Mouse (Mus musculus) cerebellum, postnatal 25 days (tissue): ENCODE measurements around the gene Atp7a.
"Not testable (repeated sequence)": the region's sequence is repeated elsewhere in the genome, so short reads cannot be mapped to it uniquely, and the experiment has no call there.

ENCODE experiments used
- DNase-seq, 2 experiments: peaks; one replicate each; pipeline ENCODE4 v3.0.0; 2021; ENCODE audit warnings: mixed read lengths in 2 of 2

Atp7a gene

GRCm38 (mm10) chrX:106026418-106027342, at the start of gene Atp7a:
Atp7a (plus strand) TSS chrX:106027276.
- DNase-seq = peak; percentile 77 to 91

DNA sequence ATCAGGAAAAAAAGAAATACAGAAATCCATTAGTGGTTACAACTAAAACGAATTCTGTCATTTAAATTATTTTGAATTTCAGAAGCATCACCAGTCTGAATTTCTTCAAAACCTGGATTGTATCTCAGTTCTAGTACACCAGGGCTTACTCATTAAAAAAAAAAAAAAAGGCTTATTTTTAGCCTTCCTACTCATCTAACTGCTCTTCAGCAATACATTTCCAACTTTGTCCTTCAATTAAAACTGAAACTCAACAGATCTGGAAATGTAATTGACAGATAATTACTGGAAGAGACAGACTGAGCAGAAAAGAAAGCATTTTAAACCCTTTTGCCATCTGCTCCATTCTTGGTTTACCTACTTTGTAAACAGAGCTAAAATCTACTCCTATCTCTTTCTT, 25.5 kb upstream of the Atp7a start:
- DNase-seq = no peak

DNA sequence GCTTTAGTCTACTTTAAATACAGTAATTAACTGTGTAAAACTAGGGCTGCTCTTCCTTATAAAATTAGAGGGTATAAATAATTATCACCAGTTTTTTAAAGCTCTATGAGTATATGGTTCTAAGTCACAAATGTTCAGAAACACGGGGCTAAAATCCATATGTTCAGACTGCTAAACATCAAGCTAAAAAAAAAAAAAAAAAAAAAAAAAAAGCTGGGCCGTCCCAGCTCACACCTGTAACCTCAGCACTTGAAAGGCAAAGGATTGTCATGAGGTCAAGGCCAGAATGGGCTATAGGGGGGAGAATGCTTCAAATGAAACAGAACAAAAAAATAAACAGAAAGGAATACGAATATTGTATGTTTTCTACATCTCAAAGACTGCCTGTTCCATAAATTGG, 16.3 kb upstream of the Atp7a start:
- DNase-seq = no peak

DNA sequence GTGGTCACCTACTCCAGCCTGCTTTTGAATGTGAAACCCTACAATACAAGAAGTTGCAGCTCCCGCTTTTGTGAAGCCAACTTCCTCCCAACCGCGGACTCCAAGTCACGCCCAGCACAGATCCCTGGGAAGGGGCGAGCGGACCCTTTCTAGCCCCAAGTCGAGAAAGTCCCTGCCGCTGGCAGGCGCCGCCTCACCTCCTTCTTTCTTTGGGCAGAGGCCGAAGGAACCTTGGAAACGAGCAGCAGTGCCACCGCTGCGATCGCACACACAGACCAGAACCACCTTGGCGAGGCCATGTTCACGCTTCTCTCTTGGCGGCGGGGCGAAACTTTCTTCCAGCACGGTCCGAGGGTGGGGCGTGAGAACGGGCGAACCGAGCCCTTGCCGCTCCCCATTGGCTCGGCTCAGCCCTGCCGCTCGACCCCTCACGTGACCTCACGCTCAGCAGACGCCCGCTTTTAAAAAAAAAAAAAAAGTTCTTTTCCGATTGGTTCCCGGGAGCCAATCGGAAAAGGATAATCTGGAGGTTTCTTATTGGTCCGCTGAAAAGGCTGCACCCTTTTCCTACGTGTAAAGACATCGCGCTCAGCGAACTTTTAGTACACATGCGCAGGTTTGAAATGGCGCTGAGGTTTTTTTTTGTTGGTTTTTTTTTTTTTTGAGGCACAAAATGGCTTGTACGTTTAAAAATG, 15.5 kb upstream of the Atp7a start, which contains the start of gene Magt1:
Gene Magt1, minus strand, starts transcription at position 442 of the 695 bp plus-strand sequence.
- peak; percentile 74 to 88 for DNase-seq

DNA sequence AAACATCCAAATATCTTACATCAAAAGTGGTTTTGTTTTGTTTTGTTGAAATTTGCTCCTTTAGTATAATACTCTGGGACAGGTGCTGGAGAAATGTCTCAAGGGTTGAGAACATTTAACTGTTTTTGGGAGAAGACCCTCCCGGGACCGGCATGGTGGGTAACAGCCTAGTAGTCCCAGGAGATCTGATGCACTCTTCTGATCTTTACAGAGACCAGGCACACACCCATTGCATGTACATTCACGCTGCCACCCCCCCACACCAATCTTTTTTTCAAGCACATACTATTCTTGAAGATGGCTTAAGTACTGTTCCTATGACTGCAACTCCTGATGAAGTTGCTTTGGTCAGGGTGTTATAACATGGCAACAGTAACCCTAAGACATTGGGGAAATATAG, 14.5 kb upstream of the Atp7a start:
- DNase-seq = peak in 1 of 2 experiments; percentile 8

- peak; percentile 36 to 68 for DNase-seq
Observed at GRCm38 (mm10) chrX:106013217-106013616, 13.9 kb upstream of the Atp7a start.

- DNase-seq = not testable (repeated sequence)
Observed at GRCm38 (mm10) chrX:106014741-106015377, 12.2 kb upstream of the Atp7a start.

GRCm38 (mm10) chrX:106015571-106016322, 11.3 kb upstream of the Atp7a start, which contains the start of gene Cox7b:
Cox7b (plus strand) TSS chrX:106015700.
- peak; percentile 75 to 83 for DNase-seq

DNA sequence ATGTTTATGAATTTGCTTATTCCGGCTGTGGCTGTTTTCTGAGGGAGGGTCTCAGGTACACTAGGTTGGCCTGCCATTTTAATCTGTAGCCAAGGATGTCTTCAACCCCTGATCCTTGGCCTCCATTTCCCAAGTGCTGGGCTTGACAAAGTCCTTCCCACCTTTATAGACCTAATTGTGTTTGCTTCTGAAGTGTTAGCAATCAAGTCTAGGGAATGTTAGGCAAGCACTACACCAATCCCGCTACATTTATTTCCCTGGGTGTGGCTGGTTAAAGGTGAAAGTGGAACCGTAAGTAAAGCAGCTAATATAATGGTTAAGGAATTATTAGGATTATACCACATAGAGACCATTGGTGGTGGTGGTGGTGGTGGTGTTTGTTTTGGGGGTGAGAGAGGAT, 10.0 kb upstream of the Atp7a start:
- DNase-seq = no peak

- no peak for DNase-seq
Observed at GRCm38 (mm10) chrX:106017516-106017915, 9.6 kb upstream of the Atp7a start.

DNA sequence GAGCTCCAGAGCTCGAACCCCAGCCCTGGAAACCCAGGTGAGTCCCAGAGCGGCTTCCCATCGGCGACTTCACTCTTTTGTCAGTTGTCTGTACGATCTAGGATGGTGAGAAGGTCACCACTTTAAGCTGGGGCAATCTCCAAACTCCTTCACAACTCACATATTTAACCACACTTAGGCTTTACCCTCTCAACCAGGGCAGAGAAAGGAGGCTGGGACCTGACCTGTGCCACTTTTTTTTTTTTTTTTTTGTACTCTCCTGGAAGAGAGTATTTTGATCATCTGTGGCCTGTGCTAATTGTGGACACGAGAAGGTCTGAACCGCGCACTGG, 233 bp downstream of the Atp7a start:
- DNase-seq = no peak

DNA sequence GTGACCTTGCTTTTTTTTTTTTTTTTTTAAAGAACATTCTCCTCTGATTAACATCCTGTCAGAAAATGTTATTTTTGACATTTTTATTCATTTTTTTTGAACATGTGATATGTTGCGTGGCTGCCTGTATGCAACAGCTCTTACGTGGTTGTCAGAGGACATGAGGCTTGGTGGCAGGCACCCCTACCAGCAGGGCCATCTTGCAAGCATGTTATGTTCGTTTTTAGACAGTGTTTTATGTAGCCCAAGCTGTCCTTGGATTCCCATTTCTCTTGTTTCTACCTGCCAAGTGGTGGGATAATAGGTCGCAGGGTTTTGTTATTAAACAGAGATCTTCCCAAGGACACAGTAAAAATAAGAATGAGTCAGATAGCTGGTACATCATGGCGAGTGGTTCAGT, 3.1 kb downstream of the Atp7a start:
- no peak for DNase-seq

- DNase-seq = no peak
Observed at GRCm38 (mm10) chrX:106031124-106031523, 4.0 kb downstream of the Atp7a start.

DNA sequence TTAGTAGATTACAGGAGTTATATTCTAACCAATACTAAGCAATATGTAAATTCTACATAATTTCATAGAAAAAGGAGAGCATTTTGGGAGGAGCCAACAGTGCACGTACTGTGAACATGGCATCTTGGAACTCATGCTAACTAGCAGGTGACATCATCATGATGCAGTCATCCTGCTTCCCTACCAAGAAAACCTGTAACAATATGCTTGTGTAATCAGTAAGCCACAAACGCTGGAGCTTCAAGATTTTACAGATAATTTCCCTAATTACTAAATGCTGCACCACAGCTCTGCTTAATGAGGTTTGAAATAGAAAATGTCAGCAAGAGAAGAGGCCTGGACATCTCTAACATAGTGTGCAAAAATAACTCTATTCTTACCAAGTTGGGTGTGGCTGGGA, 8.7 kb downstream of the Atp7a start:
- DNase-seq = no peak

DNA sequence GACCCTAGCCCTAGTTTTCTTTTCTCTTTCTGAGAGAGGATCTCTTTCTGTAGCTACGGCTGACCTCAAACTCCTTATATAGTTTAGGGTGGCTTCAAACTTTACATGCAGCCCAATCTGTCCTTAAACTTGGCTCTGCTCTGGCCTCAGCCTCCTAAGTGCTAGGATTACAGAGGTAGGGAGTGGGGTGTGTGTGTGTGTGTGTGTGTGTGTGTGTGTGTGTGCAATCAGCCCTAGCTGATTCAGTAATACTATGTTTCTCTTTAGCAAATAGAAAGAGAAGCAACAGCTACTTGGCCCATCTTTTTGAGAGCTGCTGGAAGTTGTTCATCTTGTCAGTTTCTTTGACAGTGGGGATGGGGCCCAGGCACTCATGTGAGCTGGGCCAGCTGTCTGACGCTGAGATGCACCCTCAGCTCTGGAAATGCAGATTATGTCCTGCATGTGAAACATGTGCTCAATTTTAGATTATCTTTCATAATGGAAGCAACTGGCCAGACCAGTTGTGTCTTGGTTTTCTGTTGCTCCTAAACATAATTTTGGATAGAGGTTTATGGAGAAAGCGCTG, 10.2 kb downstream of the Atp7a start:
- no peak for DNase-seq

DNA sequence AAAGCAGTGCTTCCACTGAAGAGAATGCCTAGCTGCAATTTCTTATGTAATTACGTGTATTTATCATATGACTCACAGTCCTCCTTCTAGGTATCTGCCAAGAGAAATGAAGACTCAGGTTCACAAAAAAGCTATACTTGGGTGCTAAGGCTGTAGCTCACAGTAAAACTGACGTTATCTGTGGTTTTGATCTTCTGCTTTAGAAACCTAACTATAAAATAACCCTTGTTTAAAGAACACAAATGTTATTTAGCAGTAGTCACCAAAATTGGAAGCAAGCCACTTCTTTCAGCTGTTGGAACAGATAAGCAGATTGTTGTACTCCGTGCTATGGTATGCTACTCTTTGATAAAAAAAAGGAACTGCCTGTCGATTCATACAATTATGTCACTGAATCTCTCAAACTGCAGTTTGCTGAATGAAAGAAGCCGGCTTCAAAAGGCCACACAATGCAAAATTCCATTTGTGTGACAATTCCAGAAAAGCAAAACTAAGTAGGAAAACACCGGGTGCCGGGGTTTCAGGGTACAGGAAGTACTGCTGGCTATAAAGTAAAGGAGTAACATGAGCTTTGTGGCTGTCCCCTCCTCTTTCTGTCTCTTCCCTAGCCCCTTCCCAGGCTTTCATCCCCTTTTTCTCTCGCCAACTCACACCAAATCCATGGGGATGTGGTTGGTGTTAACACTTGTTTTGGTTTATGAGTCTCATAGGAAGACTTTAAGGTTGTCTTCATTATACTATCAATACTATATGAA, 17.0 kb downstream of the Atp7a start:
- DNase-seq = no peak

- no peak for DNase-seq
Observed at GRCm38 (mm10) chrX:106045455-106045854, 18.4 kb downstream of the Atp7a start.

GRCm38 (mm10) chrX:106045928-106046327, 18.9 kb downstream of the Atp7a start:
- DNase-seq = no peak

DNA sequence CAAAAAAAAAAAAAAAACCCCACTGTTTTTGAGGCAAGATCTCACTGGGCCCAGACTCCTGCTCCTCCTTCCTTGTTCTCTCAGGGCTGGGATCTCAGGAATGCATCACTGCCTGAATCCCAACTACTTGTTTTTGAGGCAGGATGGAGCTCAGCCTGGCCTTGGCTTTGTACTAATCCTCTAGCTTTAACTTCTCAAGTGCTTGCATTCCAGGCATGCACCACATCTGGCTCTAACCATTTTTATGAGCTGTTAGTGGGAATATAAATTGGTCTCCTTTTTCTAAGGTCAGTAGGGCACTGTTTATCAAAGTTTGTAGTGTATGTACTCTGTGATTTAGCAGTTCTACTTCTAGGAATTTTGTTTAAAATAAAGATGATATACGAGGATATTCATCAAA, 21.1 kb downstream of the Atp7a start:
- no peak for DNase-seq

DNA sequence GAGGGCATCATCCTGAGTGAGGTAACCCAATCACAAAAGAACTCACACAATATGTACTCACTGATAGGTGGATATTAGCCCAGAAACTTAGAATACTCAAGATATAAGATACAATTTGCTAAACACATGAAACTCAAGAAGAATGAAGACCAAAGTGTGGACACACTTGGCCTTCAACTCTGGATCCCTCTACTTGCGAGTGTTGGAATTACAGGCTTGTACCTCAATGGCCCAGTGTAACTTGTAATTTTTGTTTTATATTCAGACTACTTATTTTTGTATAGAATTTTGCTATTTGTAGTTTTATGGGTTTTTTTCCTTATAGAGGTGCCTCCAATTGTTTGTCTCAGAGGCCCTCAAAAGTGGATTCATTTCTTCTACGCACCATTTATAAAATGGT, 50.8 kb downstream of the Atp7a start:
- not testable (repeated sequence) for DNase-seq

GRCm38 (mm10) chrX:106080811-106081443, 53.9 kb downstream of the Atp7a start:
- no peak for DNase-seq
